Mouse (Mus musculus): ENCODE measurements at regions not wholly inside any gene's neighbourhood (a gene's known extent, or its start where the extent isn't known, plus 50 kb on each side); places are given as distances from the start of the nearest gene placed in this dataset.

- WGBS (ENCODE audit: insufficient replicate concordance), result 62% methylated on average over 4 of the region's 4 CpGs
- no peak for ATAC-seq (ENCODE audit: low read depth)
- no peak overlapping the region for H3K4me3 ChIP-seq (ENCODE audit: low read depth, low read length)
- no peak overlapping the region for H3K4me2 ChIP-seq (ENCODE audit: low read depth, low read length)
- H3K27me3 ChIP-seq (ENCODE audit: control insufficient read depth, insufficient read depth, low read depth, low read length), result no peaks in the 10 kb centered on the region
- H3K27ac ChIP-seq (ENCODE audit: low read length), result no peak overlapping the region
- no peak overlapping the region for H3K9ac ChIP-seq (ENCODE audit: low read depth, low read length)
- H3K36me3 ChIP-seq (ENCODE audit: control insufficient read depth, insufficient read depth), result no peaks in the 10 kb centered on the region
- no peaks in the 10 kb centered on the region for H3K9me3 ChIP-seq (replicated peaks; ENCODE audit: control insufficient read depth, low read length)
- H3K4me1 ChIP-seq (ENCODE audit: control insufficient read depth, low read depth, low read length), result no peaks in the 10 kb centered on the region
These were observed 108.3 kb upstream of the Spdl1 start for GRCm38 (mm10) chr11:34941486-34942456.

GRCm38 (mm10) chr11:34940151-34940550 lies 106.7 kb upstream of the Spdl1 start:
- 67% methylated on average over 8 of the region's 8 CpGs for WGBS (ENCODE audit: insufficient replicate concordance)
- Histone ChIP-seq H3K4me3 (ENCODE audit: low read depth, low read length) (no peak overlapping the region), H3K27ac (ENCODE audit: low read length) (no peak overlapping the region), H3K4me2 (ENCODE audit: low read depth, low read length) (no peak overlapping the region), H3K36me3 (ENCODE audit: control insufficient read depth, insufficient read depth) (no peaks in the 10 kb centered on the region), H3K9ac (ENCODE audit: low read depth, low read length) (no peak overlapping the region), H3K27me3 (ENCODE audit: control insufficient read depth, insufficient read depth, low read depth, low read length) (no peaks in the 10 kb centered on the region), H3K4me1 (ENCODE audit: control insufficient read depth, low read depth, low read length) (no peaks in the 10 kb centered on the region), H3K9me3 (replicated peaks; ENCODE audit: control insufficient read depth, low read length) (no peaks in the 10 kb centered on the region)
- ATAC-seq (ENCODE audit: low read depth), result no peak

- Histone ChIP-seq H3K4me2 (ENCODE audit: low read depth, low read length) (no peak overlapping the region), H3K4me1 (ENCODE audit: control insufficient read depth, low read depth, low read length) (no peaks in the 10 kb centered on the region), H3K4me3 (ENCODE audit: low read depth, low read length) (no peak overlapping the region), H3K36me3 (ENCODE audit: control insufficient read depth, insufficient read depth) (no peaks in the 10 kb centered on the region), H3K9ac (ENCODE audit: low read depth, low read length) (no peak overlapping the region), H3K27me3 (ENCODE audit: control insufficient read depth, insufficient read depth, low read depth, low read length) (no peaks in the 10 kb centered on the region), H3K9me3 (replicated peaks; ENCODE audit: control insufficient read depth, low read length) (no peaks in the 10 kb centered on the region), H3K27ac (ENCODE audit: low read length) (no peak overlapping the region)
- no peak for ATAC-seq (ENCODE audit: low read depth)
- 71% methylated on average over 4 of the region's 4 CpGs for WGBS (ENCODE audit: insufficient replicate concordance)
These were observed 105.6 kb upstream of the Spdl1 start for GRCm38 (mm10) chr11:34939002-34939401.

- H3K36me3 ChIP-seq (ENCODE audit: control insufficient read depth, insufficient read depth), result no peaks in the 10 kb centered on the region
- no peaks in the 10 kb centered on the region for H3K9me3 ChIP-seq (replicated peaks; ENCODE audit: control insufficient read depth, low read length)
- H3K27me3 ChIP-seq (ENCODE audit: control insufficient read depth, insufficient read depth, low read depth, low read length), result no peaks in the 10 kb centered on the region
- no peaks in the 10 kb centered on the region for H3K4me1 ChIP-seq (ENCODE audit: control insufficient read depth, low read depth, low read length)
- H3K4me3 ChIP-seq (ENCODE audit: low read depth, low read length), result no peak overlapping the region
- no peak overlapping the region for H3K9ac ChIP-seq (ENCODE audit: low read depth, low read length)
- no peak overlapping the region for H3K4me2 ChIP-seq (ENCODE audit: low read depth, low read length)
- no peak overlapping the region for H3K27ac ChIP-seq (ENCODE audit: low read length)
- no peak for ATAC-seq (ENCODE audit: low read depth)
These were observed 98.8 kb upstream of the Spdl1 start for GRCm38 (mm10) chr11:34932191-34932590.

- Histone ChIP-seq H3K9ac (ENCODE audit: low read depth, low read length) (no peak overlapping the region), H3K27me3 (ENCODE audit: control insufficient read depth, insufficient read depth, low read depth, low read length) (no peaks in the 10 kb centered on the region), H3K4me3 (ENCODE audit: low read depth, low read length) (no peak overlapping the region), H3K4me1 (ENCODE audit: control insufficient read depth, low read depth, low read length) (no peaks in the 10 kb centered on the region), H3K9me3 (replicated peaks; ENCODE audit: control insufficient read depth, low read length) (no peaks in the 10 kb centered on the region), H3K27ac (ENCODE audit: low read length) (no peak overlapping the region), H3K4me2 (ENCODE audit: low read depth, low read length) (no peak overlapping the region), H3K36me3 (ENCODE audit: control insufficient read depth, insufficient read depth) (no peaks in the 10 kb centered on the region)
- no peak for ATAC-seq (ENCODE audit: low read depth)
- 39% methylated on average over 1 of the region's 1 CpGs for WGBS (ENCODE audit: insufficient replicate concordance)
These were observed 83.7 kb upstream of the Spdl1 start for GRCm38 (mm10) chr11:34917175-34917574.

- no peaks in the 10 kb centered on the region for H3K9me3 ChIP-seq (replicated peaks; ENCODE audit: control insufficient read depth, low read length)
- no peak overlapping the region for H3K9ac ChIP-seq (ENCODE audit: low read depth, low read length)
- no peaks in the 10 kb centered on the region for H3K27me3 ChIP-seq (ENCODE audit: control insufficient read depth, insufficient read depth, low read depth, low read length)
- no peaks in the 10 kb centered on the region for H3K36me3 ChIP-seq (ENCODE audit: control insufficient read depth, insufficient read depth)
- WGBS (ENCODE audit: insufficient replicate concordance), result 44% methylated on average over 5 of the region's 5 CpGs
- no peaks in the 10 kb centered on the region for H3K4me1 ChIP-seq (ENCODE audit: control insufficient read depth, low read depth, low read length)
- ATAC-seq (ENCODE audit: low read depth), result no peak
- no peak overlapping the region for H3K4me3 ChIP-seq (ENCODE audit: low read depth, low read length)
- H3K27ac ChIP-seq (ENCODE audit: low read length), result no peak overlapping the region
- no peak overlapping the region for H3K4me2 ChIP-seq (ENCODE audit: low read depth, low read length)
These were observed 76.4 kb upstream of the Spdl1 start for GRCm38 (mm10) chr11:34909841-34910240.

- ATAC-seq (ENCODE audit: low read depth), result no peak
- WGBS (ENCODE audit: insufficient replicate concordance), result 49% methylated on average over 4 of the region's 4 CpGs
- H3K4me1 ChIP-seq (ENCODE audit: control insufficient read depth, low read depth, low read length), result no peaks in the 10 kb centered on the region
- H3K9ac ChIP-seq (ENCODE audit: low read depth, low read length), result no peak overlapping the region
- no peak overlapping the region for H3K4me3 ChIP-seq (ENCODE audit: low read depth, low read length)
- H3K36me3 ChIP-seq (ENCODE audit: control insufficient read depth, insufficient read depth), result no peaks in the 10 kb centered on the region
- H3K9me3 ChIP-seq (replicated peaks; ENCODE audit: control insufficient read depth, low read length), result no peaks in the 10 kb centered on the region
- no peaks in the 10 kb centered on the region for H3K27me3 ChIP-seq (ENCODE audit: control insufficient read depth, insufficient read depth, low read depth, low read length)
- H3K4me2 ChIP-seq (ENCODE audit: low read depth, low read length), result no peak overlapping the region
- H3K27ac ChIP-seq (ENCODE audit: low read length), result no peak overlapping the region
These were observed 70.8 kb upstream of the Spdl1 start for GRCm38 (mm10) chr11:34904271-34904670.

GRCm38 (mm10) chr11:34899400-34899799 lies 66.0 kb upstream of the Spdl1 start:
- 34% methylated on average over 3 of the region's 3 CpGs for WGBS (ENCODE audit: insufficient replicate concordance)
- Histone ChIP-seq H3K36me3 (ENCODE audit: control insufficient read depth, insufficient read depth) (no peaks in the 10 kb centered on the region), H3K27me3 (ENCODE audit: control insufficient read depth, insufficient read depth, low read depth, low read length) (no peaks in the 10 kb centered on the region), H3K4me2 (ENCODE audit: low read depth, low read length) (no peak overlapping the region), H3K9me3 (replicated peaks; ENCODE audit: control insufficient read depth, low read length) (no peaks in the 10 kb centered on the region), H3K4me3 (ENCODE audit: low read depth, low read length) (no peak overlapping the region), H3K9ac (ENCODE audit: low read depth, low read length) (no peak overlapping the region), H3K27ac (ENCODE audit: low read length) (no peak overlapping the region), H3K4me1 (ENCODE audit: control insufficient read depth, low read depth, low read length) (no peaks in the 10 kb centered on the region)
- peak; percentile 39; the same call in 1 of the 2 replicates for ATAC-seq (ENCODE audit: low read depth)

- Histone ChIP-seq H3K27me3 (ENCODE audit: control insufficient read depth, insufficient read depth, low read depth, low read length) (no peaks in the 10 kb centered on the region), H3K4me3 (ENCODE audit: low read depth, low read length) (no peak overlapping the region), H3K4me1 (ENCODE audit: control insufficient read depth, low read depth, low read length) (no peaks in the 10 kb centered on the region), H3K4me2 (ENCODE audit: low read depth, low read length) (no peak overlapping the region), H3K9ac (ENCODE audit: low read depth, low read length) (no peak overlapping the region), H3K36me3 (ENCODE audit: control insufficient read depth, insufficient read depth) (no peaks in the 10 kb centered on the region), H3K9me3 (replicated peaks; ENCODE audit: control insufficient read depth, low read length) (no peaks in the 10 kb centered on the region), H3K27ac (ENCODE audit: low read length) (no peak overlapping the region)
- WGBS (ENCODE audit: insufficient replicate concordance), result 76% methylated on average over 7 of the region's 7 CpGs
- no peak for ATAC-seq (ENCODE audit: low read depth)
These were observed 62.2 kb upstream of the Spdl1 start for GRCm38 (mm10) chr11:34895624-34896023.

Measured in liver, embryonic 16.5 days (tissue).